Mouse (Mus musculus) lung, postnatal 4 days (tissue): ENCODE results near the gene Gfi1b.

Source experiments
- DNase-seq, 2 experiments: peaks; one replicate each; pipeline ENCODE4 v3.0.0; 2021

The Gfi1b gene

DNA sequence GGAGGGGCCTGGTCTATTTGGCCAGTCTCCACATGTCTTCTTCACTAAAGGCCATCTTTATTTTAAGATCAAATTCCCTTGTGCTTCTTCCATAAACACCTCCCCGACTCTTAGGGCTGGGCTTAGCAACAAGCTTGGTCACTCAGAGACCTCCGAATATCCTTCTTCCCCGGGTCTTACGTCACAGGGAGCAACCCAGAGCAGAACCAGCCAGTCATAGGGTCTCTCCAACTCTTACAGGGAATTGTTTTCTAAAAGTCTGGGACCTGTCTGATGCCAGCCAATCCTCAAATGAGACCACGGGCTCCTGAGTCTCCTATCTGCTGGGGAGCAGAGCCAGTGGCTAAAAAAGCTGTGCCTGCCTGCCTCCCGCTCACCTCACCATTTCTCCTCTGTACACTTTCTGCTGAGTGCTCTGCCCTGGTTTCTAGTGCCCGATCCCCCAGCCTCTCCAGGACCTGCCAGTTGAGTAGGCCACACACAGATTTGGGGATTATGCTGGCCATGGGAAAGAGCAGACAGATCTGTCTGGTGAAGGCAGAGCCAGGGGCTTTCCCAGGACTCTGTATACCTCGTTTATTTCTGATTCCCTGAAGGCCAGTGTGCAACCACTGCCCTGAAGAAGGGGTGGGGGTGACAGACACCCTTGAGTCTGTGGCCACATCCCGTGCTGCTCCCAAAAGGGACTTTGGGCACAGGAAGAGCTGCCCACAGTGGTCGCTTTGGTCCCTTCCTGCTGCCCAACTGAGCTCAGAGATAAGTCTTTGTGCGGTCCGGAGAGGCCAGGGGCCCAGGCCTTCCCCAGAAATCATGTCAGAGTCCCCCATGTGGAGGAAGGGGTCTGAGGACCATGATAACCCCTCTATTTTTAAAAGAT lies 22.9 kb downstream of the Gfi1b start:
- no peak for DNase-seq

DNA sequence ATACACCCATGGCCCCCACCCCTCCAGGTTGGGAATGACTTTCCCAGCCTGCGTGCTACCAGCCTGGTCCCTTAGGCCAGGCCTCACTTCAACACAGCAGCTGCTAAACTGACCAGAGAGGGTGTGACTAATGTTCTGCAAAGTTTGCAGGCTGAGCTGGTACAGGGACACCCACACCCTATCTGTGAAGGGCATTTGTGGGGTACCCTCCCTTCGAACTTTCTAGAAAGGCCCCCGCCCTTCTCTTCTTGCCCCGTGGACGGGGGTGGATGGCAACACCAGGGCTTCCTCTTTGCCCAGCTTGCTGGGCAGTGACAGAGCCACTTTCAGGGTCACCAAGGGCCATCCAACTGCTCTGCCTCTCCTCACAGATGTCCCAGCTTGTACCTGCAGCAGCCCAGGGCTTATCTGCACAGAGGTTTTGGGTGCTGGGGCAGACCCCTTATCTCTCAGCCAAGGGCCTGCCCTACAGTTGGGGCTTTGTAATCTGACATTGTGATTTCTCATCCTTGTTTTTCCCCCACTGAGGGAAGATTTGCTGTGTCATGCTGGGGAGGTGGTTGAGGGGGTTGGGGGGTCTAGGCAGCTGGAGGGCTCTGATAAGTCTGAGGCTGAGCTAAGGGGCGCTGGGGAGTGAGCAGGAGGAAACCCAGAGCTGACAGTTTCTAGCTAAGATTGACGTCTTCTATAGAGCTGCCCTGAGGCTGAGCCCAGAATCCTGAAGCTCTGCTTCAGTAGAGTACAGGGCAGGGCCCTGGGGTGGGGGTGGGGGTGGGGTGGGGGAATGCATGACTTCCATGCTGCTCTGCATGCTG lies 23.8 kb downstream of the Gfi1b start:
- no peak for DNase-seq

DNA sequence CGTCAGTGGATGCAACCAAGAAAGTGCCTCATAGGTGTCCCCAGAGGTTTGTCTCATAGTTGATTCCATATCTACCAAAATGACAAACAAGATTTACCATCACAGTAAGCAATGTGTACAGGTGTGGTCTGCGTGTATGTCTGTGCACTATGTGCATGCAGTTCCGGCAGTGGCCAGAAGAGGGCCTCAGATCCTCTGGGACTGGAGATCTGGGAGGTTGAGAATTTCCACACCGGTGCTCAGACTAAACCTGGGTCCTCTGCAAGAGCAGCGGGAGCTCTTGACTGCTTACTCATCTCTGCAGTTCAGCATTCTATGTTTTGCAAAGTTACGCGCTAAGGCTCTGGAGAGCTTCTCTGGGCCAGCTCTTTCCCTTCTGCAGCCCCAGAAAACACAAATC lies 24.8 kb downstream of the Gfi1b start:
- no peak for DNase-seq

DNA sequence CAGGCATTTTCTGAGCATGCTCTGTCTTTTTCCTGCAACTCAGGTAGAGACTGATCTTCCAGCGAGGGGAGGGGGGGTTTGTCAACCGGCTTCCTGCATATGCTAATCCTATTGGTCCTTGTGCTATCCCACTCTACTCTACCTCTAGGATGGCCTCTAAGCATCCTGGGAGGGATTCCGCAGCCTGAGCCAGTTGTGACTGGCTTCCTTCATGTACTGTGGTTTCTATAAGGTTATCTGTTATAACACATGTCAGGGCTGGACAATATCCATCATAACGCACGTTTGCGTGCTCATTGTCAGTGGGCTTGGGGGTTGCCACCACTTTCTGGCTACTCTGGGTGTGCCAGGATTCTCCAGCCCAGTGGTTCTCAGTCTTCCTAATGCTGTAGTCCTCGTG lies 25.8 kb downstream of the Gfi1b start:
- no peak for DNase-seq

DNA sequence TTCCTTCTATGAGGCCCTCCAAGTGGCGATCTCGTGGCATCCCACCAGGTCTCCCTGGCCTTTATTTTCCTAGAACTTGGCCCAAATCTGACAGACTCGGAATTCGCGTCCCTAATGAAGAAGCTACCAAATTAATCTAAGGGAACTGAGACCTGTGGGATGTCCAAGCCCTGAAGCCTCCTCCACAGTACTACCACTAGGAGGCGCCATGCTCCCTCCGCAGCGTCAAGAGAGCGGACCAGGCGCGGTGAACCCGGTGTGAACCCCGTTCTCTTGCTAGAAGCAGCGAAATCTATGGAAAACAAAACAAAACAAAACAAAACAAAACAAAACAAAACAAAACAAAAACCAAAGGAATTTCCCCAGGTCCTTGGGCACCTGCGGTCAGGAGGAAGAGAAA lies 29.0 kb downstream of the Gfi1b start:
- DNase-seq, result peak; percentile 51 to 77

DNA sequence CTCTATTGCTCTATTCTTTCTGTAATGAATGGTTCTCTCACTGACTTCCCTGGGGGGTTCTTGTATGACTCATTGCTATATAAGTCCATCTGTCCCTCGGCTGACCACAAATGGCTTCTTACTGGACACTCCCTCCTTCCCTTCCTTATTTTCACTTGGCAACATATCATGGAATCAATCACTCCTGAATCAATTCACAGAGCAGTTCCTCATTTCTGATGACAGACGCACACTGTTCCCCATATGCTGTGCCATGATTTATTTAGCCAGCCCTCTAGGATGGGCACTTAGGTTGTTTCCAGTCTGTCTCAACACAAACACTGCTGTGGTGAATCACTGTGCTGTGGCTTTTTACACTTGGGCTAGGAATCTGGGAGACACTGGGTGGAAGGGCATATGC lies 30.3 kb downstream of the Gfi1b start:
- DNase-seq, result no peak

DNA sequence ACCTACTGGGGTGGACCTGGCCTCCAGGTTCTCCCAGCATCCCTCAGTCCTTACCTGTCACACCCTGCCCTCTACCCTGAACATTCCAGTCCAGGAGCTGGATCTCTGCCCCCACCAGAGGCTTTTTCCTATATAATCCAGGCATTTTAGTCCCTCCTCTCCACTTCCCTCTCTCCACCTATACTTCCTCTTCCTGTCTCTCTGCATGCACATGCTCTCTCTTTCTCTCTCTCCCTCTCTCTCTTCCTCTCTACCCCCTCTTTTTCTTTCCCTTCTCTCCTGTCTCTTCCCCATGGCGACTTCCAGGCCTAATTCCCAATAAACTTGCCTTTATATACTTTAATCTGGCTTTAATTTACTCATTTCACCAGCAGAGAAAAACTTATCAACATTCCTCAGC lies 33.2 kb downstream of the Gfi1b start:
- no peak for DNase-seq

DNA sequence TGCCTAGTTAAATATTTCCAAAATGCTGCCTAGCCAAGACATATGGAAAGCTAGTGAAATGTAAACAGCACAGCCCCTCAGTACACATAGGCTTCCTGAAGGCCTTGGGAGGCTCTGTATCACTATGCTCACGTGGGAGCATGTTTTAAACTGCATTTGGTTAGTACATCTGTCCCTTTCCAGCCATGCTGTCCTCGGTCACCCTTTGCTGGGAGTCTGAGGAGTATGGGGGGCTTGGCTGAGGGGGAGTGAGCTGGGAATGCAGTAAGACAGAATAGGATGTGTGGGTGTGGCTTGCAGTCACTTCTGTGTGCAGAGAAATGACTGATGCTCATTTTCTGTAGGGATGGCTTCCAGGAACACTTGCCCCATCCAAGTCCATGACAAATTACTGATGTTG lies 36.1 kb downstream of the Gfi1b start:
- no peak for DNase-seq

DNA sequence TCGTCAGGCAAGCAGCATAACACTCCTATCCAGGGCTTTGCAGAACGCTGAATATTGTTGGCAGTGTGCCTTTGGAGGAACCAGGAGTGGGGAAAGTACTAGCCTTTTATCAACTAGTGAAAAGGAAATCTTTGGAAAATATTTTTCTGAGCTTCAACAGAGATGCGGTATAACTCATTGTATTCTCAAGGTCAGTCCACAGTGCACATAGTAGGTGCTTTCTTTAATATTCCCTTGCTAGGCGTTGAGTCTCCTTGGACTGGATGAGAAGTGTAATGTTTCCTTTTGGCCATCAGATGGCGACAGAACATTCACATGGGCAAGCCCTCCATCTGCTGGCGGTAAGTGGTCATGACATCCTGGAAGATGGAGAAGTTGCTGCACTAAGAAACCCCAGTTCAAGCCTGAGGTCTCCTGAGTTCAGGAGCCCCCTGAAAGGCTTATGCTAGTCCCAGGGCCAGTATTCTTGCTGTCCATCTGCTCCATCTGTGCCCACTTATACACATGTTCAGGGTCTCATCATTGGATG lies 36.7 kb downstream of the Gfi1b start:
- DNase-seq, result peak; percentile 69 to 84

DNA sequence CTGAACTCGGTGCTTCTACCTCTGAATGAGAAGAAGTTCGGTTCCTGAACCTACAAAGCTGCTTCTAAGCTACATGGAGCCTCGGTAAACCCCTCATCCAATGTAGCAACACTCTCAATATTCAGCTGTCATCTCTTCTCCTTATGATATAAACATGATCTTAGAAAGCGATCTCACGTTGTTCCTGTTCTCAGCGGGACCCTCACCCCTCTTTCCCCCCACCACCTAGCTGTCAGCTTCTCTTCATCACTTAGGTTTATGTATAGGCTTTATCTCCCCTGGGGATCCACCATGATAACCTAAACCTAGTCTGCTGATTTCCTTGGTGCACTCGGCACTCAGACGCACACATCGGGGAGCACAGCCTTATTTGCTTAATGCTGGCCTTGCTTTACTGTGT lies 38.1 kb downstream of the Gfi1b start, which contains the start of gene Gtf3c5:
Gene Gtf3c5, minus strand, starts transcription at position 101 of the 400 bp plus-strand sequence.
- no peak for DNase-seq

DNA sequence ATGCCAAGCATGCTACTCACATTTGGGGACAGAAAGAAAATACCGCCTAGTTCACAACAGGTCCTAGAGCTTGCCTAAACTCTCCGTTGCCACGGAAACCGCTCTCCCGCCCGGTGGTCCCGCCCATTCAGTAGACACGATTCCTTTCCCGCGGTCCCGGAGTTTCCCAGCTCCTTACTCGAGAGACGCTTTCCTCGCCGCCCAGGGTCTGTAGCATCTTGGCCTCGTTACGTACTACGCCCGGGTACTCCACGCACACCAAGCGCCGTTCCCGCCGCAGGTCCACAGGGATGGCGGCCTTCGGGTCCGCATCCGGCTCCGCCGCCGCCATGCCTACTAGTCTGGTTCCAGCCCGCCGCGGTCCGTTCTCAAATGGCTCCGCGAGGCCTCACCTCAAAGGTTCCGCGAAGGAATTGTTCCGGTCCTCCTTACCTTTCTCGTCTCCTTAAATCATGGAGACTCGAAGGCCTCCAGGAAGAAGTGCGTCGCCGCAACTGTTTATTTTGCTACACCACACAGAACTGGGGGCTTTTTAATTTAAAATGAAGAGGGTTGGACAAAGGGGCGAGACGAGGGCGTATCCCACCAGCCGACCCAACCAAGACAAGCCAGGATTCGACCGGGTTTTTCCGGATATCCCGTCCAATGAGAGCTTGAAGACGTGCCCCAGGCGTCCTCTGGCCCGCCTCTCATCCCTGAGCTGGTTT lies 39.0 kb downstream of the Gfi1b start:
- DNase-seq, result peak; percentile 92

DNA sequence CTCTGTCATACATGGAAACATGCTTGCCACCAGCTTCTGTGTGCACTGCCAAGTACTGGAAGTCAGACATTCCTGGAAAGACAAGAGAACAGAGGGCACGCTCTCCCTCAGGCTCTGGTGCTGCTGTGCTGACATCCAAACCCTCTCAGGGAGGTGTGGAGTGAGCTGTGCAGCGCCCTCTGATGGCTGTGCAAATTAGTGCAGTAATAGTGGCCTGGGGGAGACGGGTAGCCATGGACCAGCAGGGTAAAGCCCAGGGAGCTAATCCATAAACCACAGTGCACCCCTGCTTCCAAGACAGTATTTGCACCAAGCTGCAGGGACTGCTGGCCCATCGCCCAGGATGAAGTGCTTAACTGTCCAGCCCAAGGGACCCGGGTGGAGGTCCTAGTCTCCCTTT lies 43.8 kb downstream of the Gfi1b start:
- peak in 1 of 2 experiments; percentile 43 for DNase-seq

DNA sequence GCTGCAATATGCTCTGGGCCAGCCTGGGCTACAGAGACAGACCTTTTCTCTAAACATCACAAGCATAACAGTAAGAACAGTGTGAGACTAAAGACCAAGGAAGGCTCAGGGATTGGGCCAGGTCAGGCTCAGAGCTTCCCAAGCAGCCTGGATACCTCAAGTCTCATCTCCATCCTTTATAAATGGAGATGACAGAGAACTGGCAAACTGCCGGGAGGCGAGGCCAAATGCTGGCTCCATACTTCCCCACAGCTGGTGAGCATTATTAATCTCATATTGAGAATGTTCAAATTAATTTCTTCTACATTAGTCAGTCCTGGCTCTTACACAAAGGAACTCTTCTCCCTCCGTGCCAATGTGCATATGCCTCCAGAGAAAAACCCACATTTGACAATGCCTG lies 45.0 kb downstream of the Gfi1b start:
- DNase-seq, result peak; percentile 41 to 73

DNA sequence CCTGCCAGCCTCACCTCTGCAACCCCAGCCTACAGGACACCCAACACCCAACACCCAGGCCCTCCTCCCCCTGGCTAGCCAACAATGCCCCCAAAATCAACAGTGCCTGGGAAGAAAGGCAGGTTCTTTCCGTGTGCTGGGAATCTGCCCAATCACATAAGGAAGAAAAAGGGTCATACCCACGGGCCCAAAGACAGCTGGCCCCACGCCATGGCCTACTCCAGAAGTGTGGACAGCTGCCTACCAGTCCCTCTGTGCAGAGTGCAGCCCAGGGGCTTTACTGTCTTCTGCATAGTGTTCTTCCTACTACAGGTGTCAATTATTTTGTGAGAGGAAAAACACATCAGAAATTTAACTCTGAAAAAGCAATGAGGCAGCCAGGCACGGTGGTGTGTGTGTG lies 46.4 kb downstream of the Gfi1b start:
- DNase-seq, result no peak

DNA sequence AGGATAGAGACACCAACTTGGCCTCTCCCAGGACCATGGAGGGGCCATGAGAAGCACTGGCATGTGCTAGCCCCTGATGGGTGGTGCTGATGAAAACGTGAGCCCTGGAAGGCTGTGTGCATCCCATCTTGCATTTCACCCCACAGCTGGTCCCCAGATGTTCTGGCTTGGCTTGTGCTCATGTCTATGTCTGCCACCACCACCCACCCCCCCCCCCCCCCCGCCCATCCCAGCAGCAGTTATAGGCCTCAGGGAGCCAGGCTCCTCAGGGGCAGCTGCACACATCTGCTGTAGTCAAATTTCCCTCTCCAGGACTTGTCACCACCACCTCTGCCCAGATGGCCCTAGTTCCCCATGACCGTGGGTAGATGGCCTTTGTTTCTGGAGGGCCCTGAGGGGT lies 51.9 kb downstream of the Gfi1b start:
- DNase-seq, result peak; percentile 30 to 78

DNA sequence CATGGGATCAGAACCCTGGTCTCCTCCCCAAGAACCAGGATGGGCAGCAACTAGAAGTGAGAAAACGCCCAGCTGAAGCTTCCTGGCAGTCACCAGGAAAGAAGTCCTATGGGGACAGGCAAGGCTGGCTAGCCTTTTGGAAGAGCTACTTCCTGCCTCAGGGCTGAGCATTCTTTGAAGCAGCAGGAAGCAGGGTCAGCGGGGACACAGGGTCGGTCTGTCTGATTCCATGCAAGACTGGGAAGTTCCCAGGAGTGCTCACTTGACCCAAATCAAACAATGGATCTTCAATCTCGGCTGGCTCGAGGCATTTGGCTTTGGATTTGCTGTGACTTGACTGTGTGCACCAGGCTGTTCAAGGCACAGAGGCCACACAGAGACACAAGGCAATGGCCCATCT lies 55.2 kb downstream of the Gfi1b start:
- DNase-seq, result no peak

DNA sequence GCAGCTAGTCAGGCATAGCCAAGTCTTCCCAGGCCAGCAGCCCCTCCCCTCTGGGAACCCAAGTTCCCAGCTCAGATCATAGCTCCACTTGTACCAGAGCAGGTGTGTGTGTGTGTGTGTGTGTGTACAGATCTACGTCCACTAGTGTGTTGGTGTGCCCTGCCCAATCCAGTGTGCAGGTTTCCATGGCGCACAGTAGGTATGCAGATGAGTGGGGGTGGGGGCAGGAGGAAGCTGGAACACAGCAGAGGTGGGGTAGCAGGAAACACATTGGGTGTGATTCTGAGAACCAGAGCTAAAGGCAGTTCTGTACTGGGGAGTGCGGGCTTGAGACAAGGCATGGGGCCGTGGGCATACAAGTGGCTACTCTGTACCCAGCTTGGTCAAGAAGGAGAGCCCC lies 57.4 kb downstream of the Gfi1b start:
- DNase-seq, result no peak

DNA sequence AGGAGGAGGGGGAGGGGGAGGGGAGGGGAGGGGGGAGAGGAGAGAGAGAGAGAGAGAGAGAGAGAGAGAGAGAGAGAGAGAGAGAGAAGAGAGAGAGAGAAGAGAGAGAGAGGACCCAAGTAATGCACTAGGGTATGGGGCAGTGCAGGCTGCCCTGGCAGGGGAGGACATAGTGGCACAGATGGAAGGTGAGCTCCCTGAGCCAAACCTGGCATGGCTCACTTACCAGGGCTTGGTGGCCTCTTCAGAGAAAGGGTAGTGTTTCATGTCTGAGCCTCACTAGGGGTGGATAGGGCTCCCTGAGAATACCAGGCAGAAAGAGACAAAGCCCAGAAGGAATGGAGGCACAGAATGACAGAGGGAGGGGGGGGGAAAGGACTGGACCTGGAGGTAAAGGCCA lies 58.0 kb downstream of the Gfi1b start:
- DNase-seq, result no peak

DNA sequence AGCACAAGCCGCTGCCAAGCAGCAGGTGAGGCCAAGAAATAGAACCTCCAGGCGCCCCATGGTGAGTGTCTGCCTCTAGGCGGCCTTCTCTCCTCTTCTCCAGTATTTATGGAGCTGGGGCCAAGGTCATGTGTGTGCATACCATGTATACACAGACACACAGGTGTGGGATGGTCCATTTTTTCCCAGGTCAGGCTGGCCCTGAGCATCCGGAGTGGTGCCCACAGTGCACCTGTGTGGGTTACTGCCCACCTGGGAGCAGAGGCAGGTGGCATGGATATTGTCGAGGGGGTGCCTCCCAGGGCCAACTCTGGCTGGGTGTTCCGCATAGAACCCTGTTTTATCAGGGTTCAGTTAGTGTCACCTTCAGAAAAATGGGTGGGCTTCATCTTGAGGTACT lies 58.5 kb downstream of the Gfi1b start, which contains the start of gene Cel:
Gene Cel, minus strand, starts transcription at position 101 of the 400 bp plus-strand sequence.
- no peak for DNase-seq
